In genomic region chr17:47526856-47527520, GRCm38 (mm10) we compare ENCODE assay signal across 9 mouse cellular contexts. TPM values are rescaled to one million over a fixed set of nuclear protein-coding genes. Genes with fewer than 3 reads are reported as not detected.
DNase-seq lines count a peak whose midpoint lies in the region; ATAC-seq and TF ChIP-seq lines count a peak whose summit lies in the region.
"Had no signal": no experiment of that assay in that cellular context is flagged by ENCODE, and none has a peak within 500 bp of the region (broad histone marks: within the 10 kb centered on the region; RNA-seq: fewer than 3 reads in every experiment).

No protein-coding gene starts in this region.

- no peaks in the 10 kb centered on the region for H3K36me3 ChIP-seq in liver, embryonic 11.5 days (ENCODE audit: control insufficient read depth, insufficient read depth, low read length)
- no peaks in the 10 kb centered on the region for H3K36me3 ChIP-seq in forebrain, embryonic 14.5 days (ENCODE audit: control insufficient read depth, insufficient read depth, low read length)
- no peaks in the 10 kb centered on the region for H3K36me3 ChIP-seq in liver, embryonic 14.5 days (replicated peaks; ENCODE audit: control insufficient read depth, insufficient read depth, low read depth)

- H3K27me3 ChIP-seq in liver, embryonic 11.5 days (replicated peaks; ENCODE audit: control insufficient read depth, insufficient read depth, low read length), result no peaks in the 10 kb centered on the region
- H3K27me3 ChIP-seq in forebrain, embryonic 14.5 days (replicated peaks; ENCODE audit: control insufficient read depth, insufficient read depth, low read length), result no peaks in the 10 kb centered on the region
- H3K27me3 ChIP-seq in liver, embryonic 14.5 days (ENCODE audit: control insufficient read depth, insufficient read depth, low read length), result no peaks in the 10 kb centered on the region

- TF ChIP-seq CTCF in liver, embryonic 14.5 days (IDR thresholded peaks at IDR 0.05; ENCODE audit: low read depth), result no peak

- WGBS in liver, embryonic 11.5 days, result 75% methylated on average over 17 of the region's 17 CpGs
- WGBS in forebrain, embryonic 14.5 days, result 89% methylated on average over 17 of the region's 17 CpGs
- WGBS in liver, embryonic 14.5 days (ENCODE audit: insufficient replicate concordance), result 73% methylated on average over 17 of the region's 17 CpGs

- H3K4me2 ChIP-seq in liver, embryonic 11.5 days, result no peak overlapping the region
- no peak overlapping the region for H3K4me2 ChIP-seq in forebrain, embryonic 14.5 days (ENCODE audit: low read length)
- no peak overlapping the region; the same call in 1 of the 2 replicates for H3K4me2 ChIP-seq in liver, embryonic 14.5 days (ENCODE audit: low read depth)

- TF ChIP-seq EP300 in liver, embryonic 14.5 days (IDR thresholded peaks at IDR 0.05; ENCODE audit: low read depth), result no peak

- peak overlapping the region; percentile 65 for H3K9ac ChIP-seq in liver, embryonic 11.5 days (ENCODE audit: low read depth, low read length)
- H3K9ac ChIP-seq in forebrain, embryonic 14.5 days (ENCODE audit: low read length), result no peak overlapping the region
- H3K9ac ChIP-seq in liver, embryonic 14.5 days (replicated peaks), result peak overlapping the region; percentile 28

- H3K4me1 ChIP-seq in liver, embryonic 11.5 days (replicated peaks; ENCODE audit: control insufficient read depth, insufficient read depth, low read length), result peaks cover 53% of the 10 kb centered on the region
- peaks cover 4% of the 10 kb centered on the region for H3K4me1 ChIP-seq in forebrain, embryonic 14.5 days (ENCODE audit: control insufficient read depth, insufficient read depth, low read length)
- peaks cover 60 to 67% of the 10 kb centered on the region in 2 experiments for H3K4me1 ChIP-seq in liver, embryonic 14.5 days (replicated peaks; ENCODE audit: control insufficient read depth in 2 of 2, insufficient read depth in 2 of 2, low read length in 1 of 2)

- H3K27ac ChIP-seq in liver, embryonic 11.5 days (ENCODE audit: low read depth, low read length), result peak overlapping the region; percentile 80
- H3K27ac ChIP-seq in forebrain, embryonic 14.5 days (ENCODE audit: low read depth, low read length), result peak overlapping the region; percentile 46; the same call in 1 of the 2 replicates
- peak overlapping the region; percentile 68 for H3K27ac ChIP-seq in liver, embryonic 14.5 days

- no peak overlapping the region for H3K4me3 ChIP-seq in liver, embryonic 11.5 days (ENCODE audit: low read depth, low read length)
- no peak overlapping the region for H3K4me3 ChIP-seq in forebrain, embryonic 14.5 days (ENCODE audit: low read depth, low read length)
- H3K4me3 ChIP-seq in liver, embryonic 14.5 days (ENCODE audit: insufficient read depth in 1 of 2, low read depth in 2 of 2, low read length in 2 of 2), result no peak overlapping the region

- ATAC-seq in liver, embryonic 11.5 days (replicated peaks; ENCODE audit: low FRiP score), result no peak
- peak; percentile 15; the same call in 1 of the 2 replicates for ATAC-seq in common myeloid progenitor, adult 5-6 weeks (replicated peaks; ENCODE audit: low read depth, poor library complexity, severe bottlenecking)
- ATAC-seq in forebrain, embryonic 14.5 days, result no peak
- no peak for ATAC-seq in liver, embryonic 14.5 days (ENCODE audit: insufficient read depth)

- no peak for DNase-seq in liver, embryonic 11.5 days (ENCODE audit: low spot score)
- no peak for DNase-seq in liver
- DNase-seq in forebrain, embryonic 14.5 days (ENCODE audit: low spot score), result no peak
- DNase-seq in liver, embryonic 14.5 days (ENCODE audit: low read depth in 3 of 3, low spot score in 3 of 3), result no peak
- no peak for DNase-seq in left cerebral cortex, adult 18-20 months (ENCODE audit: low spot score in 2 of 2)
- DNase-seq in right cerebral cortex, postnatal 36 days (ENCODE audit: low spot score in 2 of 2), result no peak
- DNase-seq in left cerebral cortex, adult 8-10 months (ENCODE audit: low spot score in 2 of 2), result no peak
- DNase-seq: cerebellum, adult 9-11 months had no signal

- H3K9me3 ChIP-seq in liver, embryonic 11.5 days (ENCODE audit: control insufficient read depth, low read length), result no peaks in the 10 kb centered on the region
- no peaks in the 10 kb centered on the region for H3K9me3 ChIP-seq in forebrain, embryonic 14.5 days (replicated peaks; ENCODE audit: control insufficient read depth, low read length)
- H3K9me3 ChIP-seq in liver, embryonic 14.5 days (ENCODE audit: control insufficient read depth, low read length), result no peaks in the 10 kb centered on the region

RNA-seq across cellular contexts. Expression of gene Ccnd3, which starts 22.1 kb away (rescaled TPM):
- 525 and 530 TPM in 2 replicates for polyA plus RNA-seq in liver, embryonic 11.5 days (2014; fragmentation: Nextera tagmentation; extraction: Ambion mirVana)
- total RNA-seq in common myeloid progenitor, adult 5-6 weeks (2017), result 45.1 and 61.9 TPM in 2 replicates
- 60.6 and 67.2 TPM in 2 replicates for polyA plus RNA-seq in forebrain, embryonic 14.5 days (2014; fragmentation: Nextera tagmentation; extraction: Ambion mirVana)
- 195 and 227 TPM in 2 replicates for polyA plus RNA-seq in liver, embryonic 14.5 days (2012; rRNA removed)
- polyA plus RNA-seq in liver, embryonic 14.5 days (2014; fragmentation: Nextera tagmentation; extraction: Ambion mirVana), result 379 and 451 TPM in 2 replicates
- total RNA-seq in left cerebral cortex, adult 18-20 months (2021), result 10 to 100 TPM; 33.6 to 40.7 TPM
- total RNA-seq in left cerebral cortex, adult 8-10 months (2022), result 10 to 100 TPM; 28.2 to 33.4 (median 30.8) TPM

RNA-seq across cellular contexts. Expression of gene Taf8, which starts 24.9 kb away (rescaled TPM):
- 20.7 and 21.3 TPM in 2 replicates for polyA plus RNA-seq in liver, embryonic 11.5 days (2014; fragmentation: Nextera tagmentation; extraction: Ambion mirVana)
- total RNA-seq in common myeloid progenitor, adult 5-6 weeks (2017), result 45.2 and 64.5 TPM in 2 replicates
- polyA plus RNA-seq in forebrain, embryonic 14.5 days (2014; fragmentation: Nextera tagmentation; extraction: Ambion mirVana), result 24.0 and 25.9 TPM in 2 replicates
- 13.8 and 15.5 TPM in 2 replicates for polyA plus RNA-seq in liver, embryonic 14.5 days (2012; rRNA removed)
- polyA plus RNA-seq in liver, embryonic 14.5 days (2014; fragmentation: Nextera tagmentation; extraction: Ambion mirVana), result 10.4 and 11.8 TPM in 2 replicates
- total RNA-seq in left cerebral cortex, adult 18-20 months (2021), result 10 to 100 TPM; 16.8 to 19.1 TPM
- total RNA-seq in left cerebral cortex, adult 8-10 months (2022), result 10 to 100 TPM; 17.6 to 22.3 (median 19.1) TPM
